Mouse (Mus musculus) midbrain, postnatal 0 days (tissue): Measurements from ENCODE around the gene Cyp2r1. TPM values are rescaled to one million over a fixed set of nuclear protein-coding genes. Genes with fewer than 3 reads are reported as not detected.
"Not testable (repeated sequence)": the region's sequence is repeated elsewhere in the genome, so short reads cannot be mapped to it uniquely, and the experiment has no call there.

ENCODE experiments used
- ATAC-seq: fragments of 200-750 bp; cut with Nextera tagmentation; 2 replicates; pipeline ENCODE4 v1.8.0; 2017; ENCODE audit warnings: moderate number of reproducible peaks, mild to moderate bottlenecking, moderate TSS enrichment, moderate library complexity; ENCODE audit not compliant: low FRiP score
- DNase-seq: peaks from one replicate; pipeline ENCODE4 v3.0.0-alpha.2; 2015; ENCODE audit warnings: low spot score
- H3K27ac ChIP-seq: fragments of 300-500 bp; sonication (generic); 2 replicates; pipeline ENCODE4 v1.5.1; 2014; ENCODE audit warnings: low read depth, mild to moderate bottlenecking, low read length, mixed read lengths
- H3K27me3 ChIP-seq: fragments of 300-500 bp; sonication (generic); 2 replicates; pipeline ENCODE4 v1.6.1; 2014; ENCODE audit warnings: low read length, control low read depth, mixed read lengths; ENCODE audit not compliant: insufficient read depth
- H3K36me3 ChIP-seq: fragments of 300-500 bp; sonication (generic); 2 replicates; pipeline ENCODE4 v1.6.1; 2014; ENCODE audit warnings: low read length, control low read depth, mixed read lengths; ENCODE audit not compliant: insufficient read depth
- H3K4me1 ChIP-seq: fragments of 300-500 bp; sonication (generic); 2 replicates; pipeline ENCODE4 v1.6.1; 2014; ENCODE audit warnings: mild to moderate bottlenecking, control low read depth, antibody characterized with exemption, low read length, mixed read lengths; ENCODE audit not compliant: insufficient read depth
- H3K4me2 ChIP-seq: fragments of 300-500 bp; sonication (generic); 2 replicates; pipeline ENCODE4 v1.6.1; 2014; ENCODE audit warnings: low read depth, mild to moderate bottlenecking, low read length, mixed read lengths; ENCODE audit not compliant: poor library complexity, severe bottlenecking
- H3K4me3 ChIP-seq: fragments of 300-500 bp; sonication (generic); 2 replicates; pipeline ENCODE4 v1.5.1; 2014; ENCODE audit warnings: low read depth, mild to moderate bottlenecking, low read length, moderate library complexity
- H3K9ac ChIP-seq: fragments of 300-500 bp; sonication (generic); replicated peaks from 2 replicates; pipeline ENCODE4 v1.6.1; 2014; ENCODE audit warnings: mild to moderate bottlenecking, low read length, moderate library complexity, mixed read lengths; ENCODE audit not compliant: poor library complexity, severe bottlenecking
- H3K9me3 ChIP-seq: fragments of 300-500 bp; sonication (generic); 2 replicates; pipeline ENCODE4 v1.6.1; 2016; ENCODE audit warnings: low read length, control low read depth
- CTCF ChIP-seq: IDR thresholded peaks from 2 replicates; pipeline ENCODE4 v1.5.1; 2016; ENCODE audit warnings: antibody characterized with exemption, mild to moderate bottlenecking
- WGBS: fragments of 180-500 bp; shearing (Covaris S2); extraction: QIAGEN DNeasy Blood & Tissue Kit; methylation state at CpG from one replicate; pipeline ENCODE4 v1.1.7; 2014; 5-methylcytosine and 5-hydroxymethylcytosine counted together
- polyA plus RNA-seq: library from polyadenylated mRNA; unstranded; fragments of >200 nt; fragmentation: Nextera tagmentation; extraction: Ambion mirVana; gene quantifications from 2 replicates; pipeline ENCODE4 v1.2.1, GENCODE M21; 2015
- total RNA-seq: library from RNA; depleted of rRNA; stranded (reverse); fragments of >200 nt; gene quantifications from 2 replicates; pipeline ENCODE4 v1.2.3, GENCODE M21; 2014; rRNA removed

The Cyp2r1 gene
- total RNA-seq: 3.1 and 4.4 TPM in 2 replicates
- 1.4 and 1.6 TPM in 2 replicates for polyA plus RNA-seq

DNA sequence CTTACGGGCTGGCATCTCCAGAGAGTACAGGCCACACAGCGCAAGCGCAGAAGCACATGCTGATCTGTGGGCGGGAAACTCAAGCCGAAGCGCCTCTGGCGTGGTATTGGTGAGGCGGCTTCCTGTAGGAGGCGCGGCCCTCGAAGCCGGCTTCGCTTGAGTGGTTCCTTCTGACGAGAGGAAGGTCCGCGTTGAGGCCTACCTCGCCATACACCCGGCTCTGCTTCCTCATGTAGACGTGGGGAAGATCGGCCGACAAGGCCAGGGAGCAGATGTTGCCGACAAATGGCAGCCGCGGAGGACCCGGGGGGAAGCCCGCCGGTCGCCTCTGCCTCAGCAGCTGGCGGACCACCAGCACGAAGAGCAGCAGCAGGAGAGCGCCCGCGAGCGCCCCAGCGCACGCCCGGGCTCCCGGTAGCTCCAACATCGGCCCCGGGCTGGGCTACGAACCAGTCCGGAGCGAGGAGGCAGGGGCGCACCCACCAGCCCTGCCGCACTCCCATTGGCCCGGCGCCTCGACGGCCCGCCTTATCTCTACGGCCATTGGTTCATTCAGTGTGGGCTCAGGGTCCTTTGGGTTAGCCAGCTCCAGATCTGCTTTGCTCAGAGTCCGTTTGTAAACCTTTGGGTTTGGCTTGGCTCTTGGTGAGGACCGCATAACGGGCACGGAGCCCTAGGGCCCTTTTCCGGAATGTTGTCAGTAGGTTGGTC is at the start of gene Cyp2r1:
Cyp2r1 (minus strand) TSS at position 442 of the 711 bp plus-strand sequence.
- peak; percentile 61 for TF ChIP-seq CTCF
- H3K4me2 ChIP-seq: peak within 1 kb of the TSS; percentile 78
- peak; percentile 99 for ATAC-seq

GRCm38 (mm10) chr7:114594391-114594790 is 31.6 kb upstream of the Cyp2r1 start:
- not testable (repeated sequence) for DNase-seq, H3K4me1 ChIP-seq, H3K4me3 ChIP-seq, H3K9me3 ChIP-seq, H3K9ac ChIP-seq, H3K36me3 ChIP-seq, H3K27ac ChIP-seq, H3K27me3 ChIP-seq, ATAC-seq, H3K4me2 ChIP-seq
- 92% methylated on average over 8 of the region's 8 CpGs for WGBS

More for the DNA sequence above, at the start of gene Cyp2r1:
- H3K27ac ChIP-seq: peak within 1 kb of the TSS; percentile 73
- no peaks in the 10 kb centered on the region for H3K36me3 ChIP-seq
- peak within 1 kb of the TSS; percentile 64 for H3K9ac ChIP-seq
- 1% methylated on average over 50 of the region's 56 CpGs for WGBS
- H3K4me3 ChIP-seq: peak within 1 kb of the TSS; percentile 66
- peak; percentile 95 for DNase-seq
- no peaks in the 10 kb centered on the region for H3K27me3 ChIP-seq
- H3K9me3 ChIP-seq: no peaks in the 10 kb centered on the region
- no peaks in the 10 kb centered on the region for H3K4me1 ChIP-seq

- no peaks in the 10 kb centered on the region for H3K4me1 ChIP-seq
- no peak overlapping the region for H3K4me2 ChIP-seq
- H3K9me3 ChIP-seq: no peaks in the 10 kb centered on the region
- H3K27me3 ChIP-seq: no peaks in the 10 kb centered on the region
- ATAC-seq (no peak), DNase-seq (no peak)
- H3K36me3 ChIP-seq: no peaks in the 10 kb centered on the region
- TF ChIP-seq CTCF: no peak
- H3K4me3 ChIP-seq: no peak overlapping the region
- H3K9ac ChIP-seq: no peak overlapping the region
- no peak overlapping the region for H3K27ac ChIP-seq
- 54% methylated on average over 2 of the region's 2 CpGs for WGBS
Measured at GRCm38 (mm10) chr7:114582441-114582840, 19.7 kb upstream of the Cyp2r1 start.

GRCm38 (mm10) chr7:114581200-114581599 is 18.4 kb upstream of the Cyp2r1 start:
- Histone ChIP-seq H3K9me3 (no peaks in the 10 kb centered on the region), H3K9ac (no peak overlapping the region), H3K4me2 (no peak overlapping the region), H3K27ac (no peak overlapping the region), H3K4me1 (no peaks in the 10 kb centered on the region), H3K36me3 (no peaks in the 10 kb centered on the region), H3K27me3 (no peaks in the 10 kb centered on the region), H3K4me3 (no peak overlapping the region)
- WGBS: 89% methylated on average over 5 of the region's 5 CpGs
- TF ChIP-seq CTCF: no peak
- DNase-seq: no peak
- ATAC-seq: no peak

- TF ChIP-seq CTCF: peak; percentile 91
- peak; percentile 85 for DNase-seq
- Histone ChIP-seq H3K4me1 (no peaks in the 10 kb centered on the region), H3K4me2 (no peak overlapping the region), H3K27ac (no peak overlapping the region), H3K27me3 (no peaks in the 10 kb centered on the region), H3K9me3 (no peaks in the 10 kb centered on the region), H3K4me3 (no peak overlapping the region), H3K9ac (no peak overlapping the region), H3K36me3 (no peaks in the 10 kb centered on the region)
- ATAC-seq: no peak
- WGBS: 5% methylated on average over 4 of the region's 4 CpGs
Measured at GRCm38 (mm10) chr7:114580426-114580825, 17.7 kb upstream of the Cyp2r1 start.

- Histone ChIP-seq H3K4me1 (no peaks in the 10 kb centered on the region), H3K9me3 (no peaks in the 10 kb centered on the region), H3K9ac (no peak overlapping the region), H3K4me3 (no peak overlapping the region), H3K4me2 (no peak overlapping the region), H3K27ac (no peak overlapping the region), H3K36me3 (no peaks in the 10 kb centered on the region), H3K27me3 (no peaks in the 10 kb centered on the region)
- 94% methylated on average over 1 of the region's 1 CpGs for WGBS
- TF ChIP-seq CTCF: no peak
- ATAC-seq: no peak
- no peak for DNase-seq
Measured at GRCm38 (mm10) chr7:114577665-114578064, 14.9 kb upstream of the Cyp2r1 start.
